Mouse (Mus musculus) gonadal fat pad, adult 2 months (tissue): ENCODE measurements at regions not wholly inside any gene's neighbourhood (a gene's known extent, or its start where the extent isn't known, plus 50 kb on each side); places are given as distances from the start of the nearest gene placed in this dataset.
A peak's percentile ranks its signal among the peaks of the same experiment; 100 is the strongest.
"Not testable (repeated sequence)": the region's sequence is repeated elsewhere in the genome, so short reads cannot be mapped to it uniquely, and the experiment has no call there.

ENCODE experiments used
- DNase-seq: peaks from one replicate; pipeline ENCODE4 v3.0.0-alpha.2; 2012; ENCODE audit warnings: low read depth

DNA sequence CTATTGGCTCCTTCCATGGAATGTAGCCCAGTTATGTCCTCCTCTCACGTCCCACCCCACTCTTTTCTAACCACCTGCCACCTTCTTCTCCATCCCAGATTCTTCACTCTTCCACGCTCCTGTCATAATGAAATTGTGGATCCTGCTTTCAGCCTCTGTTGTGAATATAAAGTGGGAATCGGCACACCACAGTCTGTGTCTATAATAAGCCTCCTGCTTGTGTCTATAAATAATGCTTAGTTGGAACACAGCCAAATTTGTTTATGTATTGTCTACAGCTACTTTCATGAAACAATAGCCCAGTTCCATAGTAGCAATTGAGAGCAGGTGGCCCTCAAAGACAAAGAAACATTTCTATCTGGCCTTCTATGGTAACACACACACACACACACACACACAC, 137.5 kb upstream of the Rps6ka3 start:
- DNase-seq, result no peak

DNA sequence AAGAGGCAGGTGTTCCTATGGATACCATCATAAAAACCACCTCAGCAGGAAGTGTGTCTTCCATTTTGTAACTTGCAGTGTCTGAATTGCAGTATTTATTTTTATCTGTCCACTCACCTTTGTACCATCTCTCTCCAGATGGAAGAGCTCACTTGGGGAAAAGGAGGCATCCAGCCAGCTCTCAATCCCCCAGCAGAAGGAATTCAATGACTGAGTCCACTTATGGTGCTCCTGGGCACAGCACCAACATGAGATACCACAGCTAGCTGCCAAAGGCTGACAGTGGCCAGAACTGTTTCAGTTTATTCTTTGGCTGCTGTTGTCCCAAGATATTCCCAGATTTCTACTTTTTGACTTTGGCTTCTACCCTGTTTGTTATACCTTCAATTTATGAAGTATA, 136.6 kb upstream of the Rps6ka3 start:
- DNase-seq, result no peak

DNA sequence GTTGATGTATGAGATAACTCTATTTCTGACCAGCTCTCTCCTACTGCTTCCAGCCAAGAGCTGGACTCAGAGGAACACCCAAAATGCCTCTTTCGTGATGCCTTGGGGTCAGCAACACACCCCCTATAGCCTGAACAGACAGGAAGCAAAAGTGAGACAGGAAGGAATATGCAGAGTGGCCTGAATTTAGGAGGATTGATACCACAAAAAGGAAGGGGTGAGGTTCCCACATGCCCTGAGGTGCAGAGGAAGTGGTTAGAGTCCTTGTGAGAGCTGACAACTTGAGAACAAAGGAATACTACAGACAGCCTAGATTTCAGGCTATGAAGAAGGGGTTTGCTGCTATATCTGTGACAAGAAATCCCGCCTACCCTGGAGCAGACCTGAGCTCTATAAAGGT, 129.6 kb upstream of the Rps6ka3 start:
- no peak for DNase-seq

DNA sequence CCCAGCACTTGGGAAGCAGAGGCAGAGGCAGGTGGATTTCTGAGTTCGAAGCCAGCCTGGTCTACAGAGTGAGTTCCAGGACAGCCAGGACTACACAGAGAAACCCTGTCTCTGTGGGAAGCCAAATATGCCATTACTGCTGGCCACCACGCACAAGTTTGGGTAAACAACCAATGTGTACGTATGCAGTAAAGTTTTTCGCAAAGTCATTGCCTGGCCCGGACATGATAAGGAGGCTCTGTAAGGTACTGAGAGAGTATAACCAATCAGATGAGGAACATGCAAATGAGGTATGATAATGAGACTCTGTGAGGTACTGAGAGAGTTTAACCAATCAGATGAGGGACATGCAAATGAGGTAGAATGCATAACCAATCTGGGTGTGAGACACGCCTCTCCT, 99.5 kb upstream of the Rps6ka3 start:
- not testable (repeated sequence) for DNase-seq

DNA sequence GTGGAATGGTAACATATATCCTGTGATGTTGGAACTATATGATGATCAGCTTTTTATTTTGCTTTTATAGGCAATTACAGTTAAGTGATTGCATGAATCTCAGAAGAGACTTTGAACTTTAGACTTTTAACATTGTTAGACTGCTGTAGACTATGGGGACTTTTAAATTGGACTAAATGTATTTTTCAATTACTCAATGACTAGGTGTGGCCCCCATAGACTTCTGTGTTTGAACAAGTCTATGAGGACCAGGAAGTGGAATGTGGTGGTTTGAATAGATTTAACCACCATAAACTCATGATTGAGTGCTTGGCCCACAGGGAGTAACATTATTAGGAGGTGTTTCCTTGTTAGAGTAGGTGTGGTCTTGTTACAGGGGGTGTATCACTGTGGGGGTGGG, 93.9 kb upstream of the Rps6ka3 start:
- DNase-seq, result no peak

DNA sequence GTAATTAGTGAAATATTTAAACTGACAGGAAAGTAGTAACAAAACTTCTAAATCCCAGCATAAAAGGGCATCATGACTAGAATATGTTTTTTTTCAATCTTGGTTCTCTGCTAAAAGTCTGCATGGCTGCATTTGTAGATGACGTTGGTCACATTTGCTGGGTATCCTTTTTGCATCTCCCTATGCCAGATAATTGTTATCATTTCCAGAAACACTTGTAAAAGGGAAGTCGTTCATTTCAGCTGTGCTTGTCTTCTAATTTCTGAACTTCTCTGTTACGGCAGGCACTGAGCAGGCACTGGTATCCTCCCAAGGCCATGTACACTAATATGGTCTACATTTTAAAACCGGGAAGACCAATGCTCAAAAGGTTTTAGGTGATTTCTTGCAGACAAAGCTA, 69.6 kb upstream of the Rps6ka3 start:
- DNase-seq, result no peak

DNA sequence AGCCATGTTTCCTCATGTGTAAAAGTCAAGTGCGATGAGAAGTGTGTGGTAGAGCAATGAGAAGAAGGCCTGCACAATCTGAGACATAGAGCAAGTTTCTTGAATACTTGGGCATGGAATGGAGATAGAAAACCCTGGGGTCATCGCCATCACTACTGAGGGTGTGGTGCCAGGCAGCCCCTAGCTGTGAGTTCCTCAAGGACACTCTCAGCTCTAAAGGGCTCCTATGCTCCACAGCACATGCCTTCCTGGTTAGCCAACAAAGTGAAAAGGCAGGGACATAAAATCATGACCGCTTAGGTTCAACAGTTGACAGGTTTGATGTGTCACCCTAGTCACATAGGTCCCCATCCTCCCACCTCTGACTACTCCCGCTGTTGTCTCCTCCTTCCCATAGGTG, 66.8 kb upstream of the Rps6ka3 start:
- DNase-seq, result no peak

DNA sequence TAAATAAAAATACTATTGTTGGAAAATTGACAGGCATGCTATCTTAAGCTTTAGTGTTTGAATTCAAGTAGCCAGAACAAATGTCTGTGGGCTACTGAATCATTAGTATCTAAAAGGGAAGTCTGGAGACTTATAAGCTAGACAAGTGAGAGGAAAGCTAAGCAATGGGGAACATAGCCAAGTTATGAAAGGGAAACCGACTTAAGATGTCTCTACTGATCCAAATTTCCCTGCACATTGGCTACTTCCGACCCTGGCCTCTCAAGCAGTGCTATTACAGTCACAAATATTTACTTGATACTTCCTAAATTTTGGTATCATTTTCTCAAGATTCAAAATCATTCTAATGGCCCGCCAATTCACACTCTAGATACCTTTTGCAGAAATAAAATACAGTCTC, 65.4 kb upstream of the Rps6ka3 start:
- no peak for DNase-seq

DNA sequence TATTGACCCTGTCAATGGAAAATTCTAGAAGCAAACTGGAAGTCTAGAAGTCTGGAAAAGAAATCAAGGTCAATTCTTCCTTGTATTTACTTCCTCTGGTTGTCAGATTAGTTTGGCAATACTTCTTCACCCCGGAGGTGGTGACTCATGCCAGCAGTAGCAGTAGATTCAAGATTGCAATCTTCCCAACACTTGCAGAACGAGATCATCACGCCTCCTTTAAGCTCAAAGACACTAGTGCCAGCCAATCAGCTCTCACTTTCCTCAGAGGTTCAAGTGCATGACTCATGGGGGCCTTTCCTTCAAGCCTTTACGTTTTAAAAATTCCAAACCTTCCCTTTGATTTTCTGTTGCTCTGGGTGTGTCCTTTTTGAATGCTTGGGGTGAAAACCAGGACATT, 64.9 kb upstream of the Rps6ka3 start:
- DNase-seq, result peak; percentile 45

DNA sequence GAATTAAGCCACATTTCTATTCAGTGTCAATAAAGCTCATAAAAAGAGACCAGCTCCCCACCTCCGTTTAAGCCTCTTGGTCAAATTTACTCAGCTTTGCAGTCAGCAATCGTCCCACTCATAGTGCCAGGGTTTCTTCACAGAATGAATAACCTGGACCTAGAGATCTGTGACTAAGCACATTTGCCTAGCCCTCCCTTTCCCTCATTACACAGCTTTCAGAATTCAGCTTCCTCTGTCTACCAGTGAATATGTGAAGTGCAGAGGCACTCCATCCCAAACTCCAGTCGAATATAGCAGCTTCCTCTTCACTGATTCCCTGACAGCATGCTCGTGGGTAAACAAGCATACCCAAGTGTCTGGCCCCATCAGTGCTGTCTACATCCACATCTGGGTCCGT, 54.3 kb upstream of the Rps6ka3 start:
- no peak for DNase-seq

DNA sequence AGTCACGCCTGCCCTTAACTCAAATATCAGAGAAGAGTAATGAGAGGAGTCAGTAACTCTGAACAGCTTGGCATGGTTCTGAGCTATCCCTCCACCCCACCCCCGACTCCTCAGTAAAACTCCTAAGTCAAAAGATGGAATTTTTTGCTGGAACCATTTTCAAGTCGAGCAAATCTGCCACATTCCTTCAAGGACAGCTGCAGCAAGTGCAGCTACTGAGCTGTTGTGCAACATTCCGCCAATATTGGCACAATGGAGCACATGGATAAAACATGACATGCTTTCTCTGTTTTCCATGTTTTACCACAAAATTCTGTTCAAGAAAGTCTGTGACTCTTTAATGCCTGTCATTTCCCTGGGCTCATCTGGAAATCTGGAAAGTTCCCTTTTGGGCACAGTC, 53.1 kb upstream of the Rps6ka3 start:
- DNase-seq, result no peak

DNA sequence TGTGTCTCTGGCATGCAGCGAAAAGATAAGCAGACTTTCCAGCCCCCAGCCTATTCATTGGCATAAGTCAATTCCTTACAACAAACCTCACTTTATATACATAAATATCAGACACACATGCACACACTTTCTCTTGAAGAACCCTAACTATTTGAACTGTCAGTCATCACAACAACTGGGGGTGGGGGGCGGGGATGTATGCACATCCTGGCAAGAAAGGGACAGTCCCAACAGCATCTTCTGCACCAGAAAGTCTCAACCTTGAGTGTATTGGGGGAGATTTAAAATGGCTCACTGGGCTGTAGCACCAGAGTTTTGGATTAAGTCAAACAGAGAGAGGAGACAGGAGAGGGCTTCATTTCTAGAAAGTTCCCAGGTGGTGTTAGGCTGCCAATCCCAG, 50.4 kb upstream of the Rps6ka3 start:
- DNase-seq, result no peak
